Mouse (Mus musculus): Measurements from ENCODE around the gene Amdhd1. TPM values are rescaled to one million over a fixed set of nuclear protein-coding genes. Genes with fewer than 3 reads are reported as not detected.
A peak's percentile ranks its signal among the peaks of the same experiment; 100 is the strongest.
"Not testable (repeated sequence)": the region's sequence is repeated elsewhere in the genome, so short reads cannot be mapped to it uniquely, and the experiment has no call there.

Gene Amdhd1
- polyA plus RNA-seq, 1 experiment from 2014 or later: 0.47 TPM

DNA sequence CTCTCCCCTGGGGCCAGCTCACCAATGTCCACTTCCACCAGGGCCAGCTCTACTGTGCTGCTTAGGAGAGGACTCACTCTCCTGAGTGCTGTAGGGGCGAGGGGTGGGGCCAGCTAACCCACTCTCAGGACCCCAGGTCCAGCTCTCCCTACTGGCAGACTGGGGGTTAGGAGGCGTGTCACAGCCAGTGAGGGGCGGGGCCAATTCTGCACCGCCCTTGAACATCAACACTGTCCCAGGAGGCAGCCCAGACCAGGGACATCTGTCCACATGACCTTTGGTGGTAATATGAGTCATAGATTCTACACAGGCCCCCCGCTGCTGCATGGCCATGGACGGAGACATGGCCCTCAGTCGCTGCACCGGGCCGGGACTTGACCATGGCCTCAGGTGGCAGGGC, 20.0 kb upstream of the Amdhd1 start:
- no peak overlapping the region for H3K9ac ChIP-seq
- H3K27ac ChIP-seq: no peak overlapping the region
- no peaks in the 10 kb centered on the region for H3K36me3 ChIP-seq
- no peak overlapping the region for H3K4me3 ChIP-seq
- no peaks in the 10 kb centered on the region for H3K27me3 ChIP-seq
- no peaks in the 10 kb centered on the region for H3K9me3 ChIP-seq
- WGBS: 45% methylated on average over 9 of the region's 9 CpGs
- H3K4me2 ChIP-seq (replicated peaks): no peak overlapping the region
- ATAC-seq (ENCODE audit: low FRiP score, low read depth): no peak
- H3K4me1 ChIP-seq: 0 out of 2 replicates have a peak, but pooled peaks cover 1% of the 10 kb centered on the region

DNA sequence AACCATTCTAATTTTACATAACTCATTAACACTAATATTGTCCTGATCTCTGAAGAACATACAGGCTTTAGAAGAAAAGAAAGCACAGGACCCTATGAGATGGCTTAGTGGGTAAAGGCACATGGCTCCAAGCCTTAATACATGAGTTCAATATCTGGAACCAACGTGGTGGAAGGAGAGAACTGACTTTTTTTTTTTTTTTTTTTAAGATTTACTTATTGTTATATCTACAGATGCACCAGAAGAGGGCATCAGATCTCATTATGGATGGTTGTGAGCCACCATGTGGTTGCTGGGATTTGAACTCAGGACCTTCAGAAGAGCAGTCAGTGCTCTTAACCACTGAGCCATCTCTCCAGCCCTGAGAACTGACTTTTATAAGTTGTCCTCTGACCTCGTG, 18.1 kb upstream of the Amdhd1 start:
- H3K9ac ChIP-seq; H3K9me3 ChIP-seq; H3K27ac ChIP-seq; H3K36me3 ChIP-seq; H3K4me1 ChIP-seq; H3K4me2 ChIP-seq (replicated peaks); ATAC-seq (ENCODE audit: low FRiP score, low read depth); H3K4me3 ChIP-seq; H3K27me3 ChIP-seq: not testable (repeated sequence)
- 67% methylated on average over 2 of the region's 2 CpGs for WGBS

DNA sequence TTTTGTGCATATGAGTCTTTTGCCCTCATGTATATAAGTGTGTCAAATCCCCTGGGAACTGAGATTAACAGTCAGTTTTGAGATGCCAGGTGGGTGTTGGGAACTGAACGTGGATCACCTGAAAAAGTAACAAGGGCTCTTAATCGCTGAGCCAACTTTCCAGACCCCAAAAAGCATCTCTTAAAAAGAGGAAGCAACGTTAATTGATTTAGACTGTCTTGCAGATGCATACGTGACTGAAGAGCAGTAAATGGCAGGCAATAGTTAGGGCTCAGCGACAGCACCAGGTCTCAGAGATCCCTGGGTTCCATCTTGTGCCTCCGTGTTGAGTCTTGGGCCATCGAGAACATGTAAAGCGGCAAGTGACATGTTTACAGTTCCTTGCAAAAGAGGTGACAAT, 12.8 kb upstream of the Amdhd1 start:
- Histone ChIP-seq H3K4me1 (0 out of 2 replicates have a peak, but pooled peaks cover 7% of the 10 kb centered on the region), H3K4me3 (no peak overlapping the region), H3K36me3 (no peaks in the 10 kb centered on the region), H3K9me3 (no peaks in the 10 kb centered on the region), H3K4me2 (replicated peaks) (no peak overlapping the region), H3K27me3 (no peaks in the 10 kb centered on the region), H3K27ac (no peak overlapping the region), H3K9ac (no peak overlapping the region)
- WGBS: 70% methylated on average over 8 of the region's 8 CpGs
- ATAC-seq (ENCODE audit: low FRiP score, low read depth): no peak

DNA sequence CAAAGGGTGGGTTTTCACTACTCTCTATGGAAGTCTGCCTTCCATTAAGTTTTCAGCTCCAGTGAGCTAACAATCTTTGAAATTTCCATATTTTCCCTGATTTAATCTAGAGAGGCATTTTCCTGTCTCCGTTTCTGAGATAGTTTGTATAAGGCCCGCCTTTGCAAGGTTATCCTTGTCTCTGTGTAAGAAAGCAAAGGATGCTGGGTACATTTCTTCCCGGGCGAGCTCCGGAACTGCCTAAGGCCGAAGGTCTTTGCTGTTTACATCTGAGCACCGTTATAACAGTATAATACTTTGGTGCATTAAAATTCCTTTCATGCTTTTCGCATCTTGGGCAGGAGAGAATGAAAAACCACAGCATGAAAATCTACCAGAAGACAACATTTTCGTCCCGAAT, 10.0 kb upstream of the Amdhd1 start:
- 76% methylated on average over 10 of the region's 10 CpGs for WGBS
- Histone ChIP-seq H3K27ac (no peak overlapping the region), H3K9me3 (no peaks in the 10 kb centered on the region), H3K27me3 (no peaks in the 10 kb centered on the region), H3K36me3 (no peaks in the 10 kb centered on the region), H3K4me2 (replicated peaks) (no peak overlapping the region), H3K4me1 (0 out of 2 replicates have a peak, but pooled peaks cover 6% of the 10 kb centered on the region), H3K9ac (no peak overlapping the region), H3K4me3 (no peak overlapping the region)
- ATAC-seq (ENCODE audit: low FRiP score, low read depth): no peak

DNA sequence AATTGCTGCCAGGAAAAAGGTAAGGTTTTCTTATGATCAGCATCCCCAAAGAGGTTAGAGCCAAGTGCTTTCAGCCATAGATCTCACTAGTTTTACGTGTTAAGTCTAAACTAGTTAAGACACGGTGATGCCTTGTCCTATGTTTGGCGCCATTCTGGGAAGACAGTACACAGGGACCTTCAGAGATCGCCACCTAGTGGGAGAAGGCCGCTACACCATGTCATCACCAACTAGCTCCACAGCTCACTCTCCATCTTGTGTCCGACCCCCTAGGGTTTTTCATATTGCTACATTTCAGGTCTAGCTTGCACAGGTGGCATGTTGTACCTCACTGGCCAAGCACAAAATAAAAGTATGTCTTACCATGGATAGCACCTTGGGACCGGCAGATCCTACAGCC, 9.2 kb upstream of the Amdhd1 start:
- Histone ChIP-seq H3K36me3 (no peaks in the 10 kb centered on the region), H3K9me3 (no peaks in the 10 kb centered on the region), H3K27ac (no peak overlapping the region), H3K4me2 (replicated peaks) (no peak overlapping the region), H3K9ac (no peak overlapping the region), H3K4me3 (no peak overlapping the region), H3K27me3 (no peaks in the 10 kb centered on the region), H3K4me1 (0 out of 2 replicates have a peak, but pooled peaks cover 2% of the 10 kb centered on the region)
- no peak for ATAC-seq (ENCODE audit: low FRiP score, low read depth)
- WGBS: 10% methylated on average over 7 of the region's 7 CpGs

DNA sequence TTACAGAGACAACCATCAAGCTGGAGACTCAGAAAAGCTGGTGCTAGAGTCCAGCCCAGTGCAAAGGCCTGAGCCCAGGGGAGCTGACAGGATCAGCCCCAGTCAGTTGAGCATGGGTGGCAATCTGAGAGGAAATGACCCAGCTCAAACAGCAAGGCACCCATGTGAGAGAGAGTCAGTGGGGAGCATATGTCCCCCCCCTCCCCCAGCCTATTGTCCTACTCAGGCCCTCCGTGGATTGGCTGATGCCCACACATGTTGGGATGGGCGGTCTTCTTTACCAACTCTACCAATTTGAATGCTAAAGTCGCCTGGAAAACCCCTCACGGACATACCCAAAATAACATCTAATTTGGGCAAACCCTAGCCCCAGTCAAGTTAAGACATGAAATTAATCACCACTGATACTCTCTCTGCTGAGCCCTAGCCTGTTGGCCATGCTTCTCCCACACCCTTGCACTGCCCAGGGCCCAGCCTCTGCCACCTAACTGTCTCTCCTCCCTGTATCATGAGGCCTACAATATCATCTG, 8.0 kb upstream of the Amdhd1 start:
- Histone ChIP-seq H3K4me1 (0 out of 2 replicates have a peak, but pooled peaks cover 2% of the 10 kb centered on the region), H3K9ac (no peak overlapping the region), H3K27me3 (no peaks in the 10 kb centered on the region), H3K36me3 (no peaks in the 10 kb centered on the region), H3K4me2 (replicated peaks) (no peak overlapping the region), H3K4me3 (no peak overlapping the region), H3K27ac (no peak overlapping the region), H3K9me3 (no peaks in the 10 kb centered on the region)
- ATAC-seq (ENCODE audit: low FRiP score, low read depth): no peak
- 90% methylated on average over 4 of the region's 4 CpGs for WGBS

DNA sequence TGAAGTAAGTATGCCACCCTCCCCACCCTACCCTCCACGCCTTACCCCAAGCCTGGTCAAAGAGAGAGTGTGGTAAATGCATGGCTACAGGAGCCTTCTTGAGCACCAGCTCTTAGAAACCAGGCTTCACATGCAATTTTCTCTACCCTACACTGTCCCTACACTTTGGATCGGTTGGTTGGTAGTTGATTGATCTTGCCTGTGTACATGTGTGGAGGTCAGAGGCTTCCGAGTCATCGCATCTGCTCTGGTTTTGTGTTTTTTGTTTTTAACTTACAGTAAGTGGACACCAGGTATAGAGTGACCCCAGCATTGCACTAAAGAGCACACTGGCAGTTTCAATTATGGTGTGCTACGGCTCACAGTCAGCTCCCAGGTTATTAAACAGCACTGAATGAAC, 4.3 kb upstream of the Amdhd1 start:
- ATAC-seq (ENCODE audit: low FRiP score, low read depth): no peak
- Histone ChIP-seq H3K9me3 (no peaks in the 10 kb centered on the region), H3K27ac (no peak overlapping the region), H3K4me1 (peaks cover 7% of the 10 kb centered on the region), H3K9ac (no peak overlapping the region), H3K4me3 (no peak overlapping the region), H3K4me2 (replicated peaks) (no peak overlapping the region), H3K27me3 (no peaks in the 10 kb centered on the region), H3K36me3 (no peaks in the 10 kb centered on the region)
- 72% methylated on average over 5 of the region's 5 CpGs for WGBS

DNA sequence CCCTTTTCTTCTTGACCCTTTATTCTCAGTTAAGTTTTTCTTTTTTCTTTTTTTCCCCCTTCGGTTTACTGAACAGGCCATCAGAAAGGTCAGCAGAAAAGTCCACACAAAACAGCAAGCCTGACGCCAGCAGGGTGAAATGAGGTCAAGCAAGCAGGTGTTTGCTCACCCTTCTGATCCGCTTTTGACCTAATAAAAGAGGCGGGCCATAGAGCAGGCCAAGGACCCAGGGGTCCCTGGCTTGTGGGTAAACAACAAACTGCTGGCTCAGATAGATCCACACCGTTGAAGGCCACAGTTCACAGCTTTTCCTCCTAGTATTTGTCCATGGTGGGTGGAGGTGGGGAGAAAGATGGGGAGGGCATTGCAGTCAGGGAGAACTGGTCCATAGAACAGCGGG, 3.3 kb upstream of the Amdhd1 start:
- ATAC-seq (ENCODE audit: low FRiP score, low read depth): no peak
- WGBS: 74% methylated on average over 6 of the region's 6 CpGs

DNA sequence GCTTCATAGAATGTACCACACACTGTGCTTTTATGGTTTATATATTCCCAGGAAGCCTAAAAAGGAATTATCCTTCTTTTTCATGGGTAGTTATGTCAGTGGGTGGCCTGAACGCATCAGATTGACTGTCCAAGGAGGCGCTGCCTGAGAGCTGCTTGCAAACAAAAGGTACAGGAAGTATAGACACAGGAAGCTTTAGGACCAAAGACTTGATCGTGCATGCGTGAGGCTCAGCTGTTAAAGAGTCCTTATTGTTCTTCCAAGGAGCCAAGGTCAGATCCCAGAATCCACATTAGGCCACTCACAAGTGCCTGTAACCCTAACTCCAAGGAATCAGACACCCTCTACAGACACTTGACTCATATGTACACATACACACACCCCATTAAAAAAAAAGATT, 2.5 kb upstream of the Amdhd1 start:
- Histone ChIP-seq H3K27ac (no peak overlapping the region), H3K4me2 (replicated peaks) (no peak overlapping the region), H3K9ac (no peak overlapping the region), H3K4me3 (no peak overlapping the region), H3K4me1 (peaks cover 6% of the 10 kb centered on the region), H3K27me3 (0 out of 2 replicates have a peak, but pooled peaks cover 7% of the 10 kb centered on the region), H3K9me3 (no peaks in the 10 kb centered on the region), H3K36me3 (no peaks in the 10 kb centered on the region)
- no peak for ATAC-seq (ENCODE audit: low FRiP score, low read depth)
- 54% methylated on average over 4 of the region's 4 CpGs for WGBS

More for the DNA sequence above, 3.3 kb upstream of the Amdhd1 start:
- H3K4me3 ChIP-seq: no peak overlapping the region
- no peaks in the 10 kb centered on the region for H3K9me3 ChIP-seq
- H3K27me3 ChIP-seq: 0 out of 2 replicates have a peak, but pooled peaks cover 3% of the 10 kb centered on the region
- no peak overlapping the region for H3K27ac ChIP-seq
- peaks cover 6% of the 10 kb centered on the region for H3K4me1 ChIP-seq
- no peak overlapping the region for H3K9ac ChIP-seq
- H3K36me3 ChIP-seq: no peaks in the 10 kb centered on the region
- H3K4me2 ChIP-seq (replicated peaks): no peak overlapping the region

DNA sequence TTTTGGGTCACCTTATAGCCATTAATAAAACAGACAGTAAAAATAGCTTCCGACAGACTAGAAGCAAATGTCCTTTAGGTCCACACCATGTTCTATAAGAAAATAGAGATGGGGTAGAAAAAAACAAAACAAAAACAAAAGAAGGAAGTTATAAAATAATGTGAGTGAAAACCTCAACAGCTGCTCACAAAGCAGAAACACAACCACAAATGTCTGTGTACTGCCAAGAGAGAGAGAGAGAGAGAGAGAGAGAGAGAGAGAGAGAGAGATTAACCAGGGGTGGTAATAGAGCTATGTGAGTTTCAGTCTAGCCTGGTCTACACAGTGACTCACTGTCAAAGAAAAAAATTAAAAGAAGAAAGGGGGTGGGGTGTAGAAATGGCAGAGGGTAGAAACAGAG, 1.8 kb upstream of the Amdhd1 start:
- Histone ChIP-seq H3K4me3 (no peak overlapping the region), H3K27me3 (peaks cover 8% of the 10 kb centered on the region; the same call in 1 of the 2 replicates), H3K4me1 (peaks cover 6% of the 10 kb centered on the region), H3K9ac (no peak overlapping the region), H3K36me3 (no peaks in the 10 kb centered on the region), H3K27ac (no peak overlapping the region), H3K9me3 (no peaks in the 10 kb centered on the region), H3K4me2 (replicated peaks) (no peak overlapping the region)
- 73% methylated on average over 1 of the region's 1 CpGs for WGBS
- ATAC-seq (ENCODE audit: low FRiP score, low read depth): no peak

DNA sequence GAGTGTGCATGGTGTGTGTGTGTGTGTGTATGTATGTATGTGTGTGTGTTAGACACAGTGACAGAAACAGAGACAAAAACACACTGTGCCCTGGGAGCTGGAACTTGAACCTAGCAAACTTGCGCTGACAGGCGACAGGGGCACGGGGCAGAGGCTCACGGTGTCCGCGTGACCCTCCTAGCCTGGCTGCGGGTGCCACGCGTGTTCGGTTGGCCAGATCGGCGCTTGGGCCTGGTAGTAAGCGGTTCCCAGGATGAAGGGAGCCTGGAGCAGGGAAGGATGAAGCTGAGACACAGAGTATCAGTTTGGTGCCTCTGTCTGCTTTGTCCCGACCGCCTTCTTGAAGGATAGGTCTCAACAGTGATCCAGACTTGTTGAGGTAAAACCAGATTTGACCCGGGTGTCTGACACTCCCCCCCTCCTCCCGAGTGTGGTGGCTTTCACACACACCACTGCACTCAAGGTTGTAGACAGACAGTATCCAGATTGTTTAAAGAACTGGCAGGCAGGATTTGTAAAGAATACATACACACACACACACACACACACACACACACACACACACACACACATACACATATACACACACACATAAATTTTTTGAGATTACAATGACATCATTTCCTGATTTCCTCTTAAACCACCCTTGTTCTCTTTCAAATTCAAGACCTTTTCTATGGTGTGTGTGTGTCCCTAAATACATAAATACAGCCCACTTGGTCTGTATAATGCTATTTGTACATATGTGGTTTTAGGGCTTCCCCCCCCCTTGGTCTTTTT, 788 bp upstream of the Amdhd1 start, which contains the start of gene Ccdc38:
Gene Ccdc38 (plus strand): TSS at position 202 of the 780 bp plus-strand sequence.
- Histone ChIP-seq H3K36me3 (no peaks in the 10 kb centered on the region), H3K9ac (peak within 1 kb of the TSS; percentile 54), H3K4me3 (peak within 1 kb of the TSS; percentile 44), H3K4me2 (replicated peaks) (peak within 1 kb of the TSS; percentile 81), H3K4me1 (peaks cover 6% of the 10 kb centered on the region), H3K9me3 (no peaks in the 10 kb centered on the region), H3K27ac (no peak within 1 kb of the TSS), H3K27me3 (peaks cover 11% of the 10 kb centered on the region; the same call in 1 of the 2 replicates)
- 68% methylated on average over 17 of the region's 17 CpGs for WGBS
- no peak for ATAC-seq (ENCODE audit: low FRiP score, low read depth)

DNA sequence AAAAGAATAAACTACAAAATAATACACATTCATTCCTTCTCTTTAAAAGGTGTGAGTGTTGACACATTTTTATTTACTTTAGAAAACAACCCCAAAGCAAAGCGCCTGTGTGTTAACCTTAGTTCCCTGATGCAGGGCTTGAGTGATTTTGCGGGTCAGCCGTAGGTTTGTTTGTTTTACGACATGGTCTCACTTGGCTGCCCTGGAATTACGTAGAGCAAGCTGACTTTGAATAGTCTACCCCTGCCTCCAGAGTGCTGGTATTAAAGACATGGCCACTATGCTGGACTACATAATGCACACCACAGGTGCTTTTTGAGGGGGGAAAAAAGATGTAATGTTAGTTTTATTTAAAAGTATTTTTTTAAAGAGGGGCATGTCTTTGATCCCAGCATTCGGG, 1.0 kb downstream of the Amdhd1 start:
- Histone ChIP-seq H3K27ac (no peak overlapping the region), H3K4me3 (no peak overlapping the region), H3K4me2 (replicated peaks) (no peak overlapping the region), H3K9me3 (no peaks in the 10 kb centered on the region), H3K9ac (no peak overlapping the region), H3K36me3 (no peaks in the 10 kb centered on the region), H3K27me3 (peaks cover 28% of the 10 kb centered on the region), H3K4me1 (peaks cover 11% of the 10 kb centered on the region)
- WGBS: 42% methylated on average over 6 of the region's 6 CpGs
- no peak for ATAC-seq (ENCODE audit: low FRiP score, low read depth)

All from limb, embryonic 13.5 days (tissue).